Mouse (Mus musculus) lung, embryonic 16.5 days (tissue): Measurements from ENCODE around the gene C130074G19Rik. TPM values are rescaled to one million over a fixed set of nuclear protein-coding genes. Genes with fewer than 3 reads are reported as not detected.

Experiments used
- ATAC-seq: fragments of 200-750 bp; cut with Nextera tagmentation; 2 replicates; pipeline ENCODE4 v1.8.0; 2017; ENCODE audit warnings: low read depth, mild to moderate bottlenecking, moderate library complexity
- H3K27ac ChIP-seq: fragments of 300-500 bp; sonication (generic); 2 replicates; pipeline ENCODE4 v1.5.1; 2014; ENCODE audit warnings: mild to moderate bottlenecking, control low read depth, low read length
- H3K27me3 ChIP-seq: fragments of 300-500 bp; sonication (generic); 2 replicates; pipeline ENCODE4 v1.6.1; 2014; ENCODE audit warnings: low read depth, low read length, mixed read lengths; ENCODE audit not compliant: control insufficient read depth, insufficient read depth
- H3K36me3 ChIP-seq: fragments of 300-500 bp; sonication (generic); 2 replicates; pipeline ENCODE4 v1.6.1; 2014; ENCODE audit warnings: low read length; ENCODE audit not compliant: control insufficient read depth, insufficient read depth
- H3K4me1 ChIP-seq: fragments of 300-500 bp; sonication (generic); replicated peaks from 2 replicates; pipeline ENCODE4 v1.6.1; 2014; ENCODE audit warnings: low read length, mixed read lengths; ENCODE audit not compliant: control insufficient read depth, insufficient read depth
- H3K4me2 ChIP-seq: fragments of 300-500 bp; sonication (generic); 2 replicates; pipeline ENCODE4 v1.6.1; 2014; ENCODE audit warnings: low read depth, low read length, control low read depth
- H3K4me3 ChIP-seq: fragments of 300-500 bp; sonication (generic); 2 replicates; pipeline ENCODE4 v1.5.1; 2014; ENCODE audit warnings: mild to moderate bottlenecking, low read length, control low read depth
- H3K9ac ChIP-seq: fragments of 300-500 bp; sonication (generic); 2 replicates; pipeline ENCODE4 v1.6.1; 2014; ENCODE audit warnings: low read length, control low read depth
- H3K9me3 ChIP-seq: fragments of 300-500 bp; sonication (generic); 2 replicates; pipeline ENCODE4 v1.6.1; 2016; ENCODE audit warnings: low read length; ENCODE audit not compliant: control insufficient read depth
- WGBS: fragments of 180-500 bp; shearing (Covaris S2); extraction: QIAGEN DNeasy Blood & Tissue Kit; methylation state at CpG from one replicate; pipeline ENCODE4 v1.1.7; 2014; 5-methylcytosine and 5-hydroxymethylcytosine counted together
- polyA plus RNA-seq: library from polyadenylated mRNA; unstranded; fragments of >200 nt; fragmentation: Nextera tagmentation; extraction: Ambion mirVana; gene quantifications from 2 replicates; pipeline ENCODE4 v1.2.1, GENCODE M21; 2015

The C130074G19Rik gene
- polyA plus RNA-seq, 1 experiment from 2014 or later, result 2.6 TPM

DNA sequence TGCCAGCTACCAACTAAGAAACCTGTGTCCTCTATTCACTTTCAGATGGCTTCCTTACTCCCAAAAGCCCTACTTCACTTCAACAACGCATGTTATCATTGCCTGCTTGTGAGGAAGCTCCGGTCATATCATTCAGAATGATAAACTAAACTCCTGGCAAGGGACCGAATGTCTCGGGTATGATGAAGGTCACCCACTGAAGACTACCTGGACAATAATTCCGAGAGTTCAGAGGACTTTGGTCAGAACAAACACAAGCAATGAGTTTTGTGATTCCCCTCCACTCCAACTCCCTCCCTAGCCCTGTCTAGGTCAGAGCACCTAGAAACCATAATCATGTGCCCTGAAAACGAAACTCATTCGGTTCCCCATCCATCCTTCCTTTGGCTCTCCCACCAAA is 1.2 kb downstream of the C130074G19Rik start:
- no peak for ATAC-seq
- 54% methylated on average over 7 of the region's 7 CpGs for WGBS
- Histone ChIP-seq H3K4me2 (peak overlapping the region; percentile 72), H3K9me3 (no peaks in the 10 kb centered on the region), H3K27ac (no peak overlapping the region), H3K36me3 (no peaks in the 10 kb centered on the region), H3K9ac (peak overlapping the region; percentile 57), H3K4me3 (peak overlapping the region; percentile 55), H3K4me1 (peaks cover 3% of the 10 kb centered on the region; the same call in 1 of the 2 replicates), H3K27me3 (peaks cover 23% of the 10 kb centered on the region)

DNA sequence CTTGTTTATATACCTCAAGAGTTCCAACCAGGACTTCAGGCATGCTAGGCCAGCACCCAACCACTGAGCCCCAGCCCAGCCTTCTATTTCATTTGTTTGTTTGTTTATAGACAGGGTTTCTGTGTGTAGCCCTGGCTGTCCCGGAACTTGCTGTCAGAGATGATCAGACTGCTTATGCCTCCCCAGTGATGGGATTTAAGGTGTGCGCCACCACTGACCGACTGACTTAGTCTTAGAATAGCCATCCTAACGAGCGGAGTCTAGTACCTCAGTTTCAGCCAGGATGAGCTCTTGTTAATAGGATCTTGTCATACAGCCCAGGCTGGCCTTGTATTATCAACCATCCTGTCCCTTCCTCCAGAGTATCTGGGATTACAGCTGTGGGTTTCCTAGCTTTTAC is 1.8 kb downstream of the C130074G19Rik start:
- peak overlapping the region; percentile 72 for H3K4me2 ChIP-seq
- peak overlapping the region; percentile 55 for H3K4me3 ChIP-seq
- H3K9ac ChIP-seq, result no peak overlapping the region
- peaks cover 23% of the 10 kb centered on the region for H3K27me3 ChIP-seq
- ATAC-seq, result no peak
- peaks cover 3% of the 10 kb centered on the region; the same call in 1 of the 2 replicates for H3K4me1 ChIP-seq
- H3K27ac ChIP-seq, result no peak overlapping the region
- no peaks in the 10 kb centered on the region for H3K36me3 ChIP-seq
- 78% methylated on average over 5 of the region's 5 CpGs for WGBS
- no peaks in the 10 kb centered on the region for H3K9me3 ChIP-seq

DNA sequence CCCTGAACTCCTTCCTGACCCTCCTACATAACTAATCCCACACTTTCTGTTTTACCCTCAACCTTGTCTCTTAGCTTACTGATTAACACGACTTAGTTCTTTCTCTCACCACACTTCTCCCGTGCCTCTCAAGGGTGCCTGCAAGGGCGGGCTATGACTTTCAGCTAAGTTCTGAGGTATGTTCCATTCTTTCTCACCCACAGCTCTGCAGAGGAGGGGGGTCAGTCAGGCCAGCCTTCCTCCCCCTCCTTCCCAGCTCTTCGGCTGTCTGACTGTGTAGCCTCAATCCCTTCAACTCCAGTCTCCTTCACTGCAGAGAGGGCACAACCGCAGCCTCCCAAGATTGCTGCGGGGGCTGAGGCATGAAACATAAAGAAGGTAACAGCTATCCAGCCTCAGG is 4.2 kb downstream of the C130074G19Rik start:
- ATAC-seq, result no peak
- no peak overlapping the region for H3K4me3 ChIP-seq
- H3K4me1 ChIP-seq, result peaks cover 3% of the 10 kb centered on the region; the same call in 1 of the 2 replicates
- H3K9me3 ChIP-seq, result no peaks in the 10 kb centered on the region
- no peak overlapping the region for H3K4me2 ChIP-seq
- no peaks in the 10 kb centered on the region for H3K36me3 ChIP-seq
- WGBS, result 60% methylated on average over 6 of the region's 6 CpGs
- H3K27ac ChIP-seq, result no peak overlapping the region
- H3K27me3 ChIP-seq, result peaks cover 20% of the 10 kb centered on the region
- H3K9ac ChIP-seq, result no peak overlapping the region

DNA sequence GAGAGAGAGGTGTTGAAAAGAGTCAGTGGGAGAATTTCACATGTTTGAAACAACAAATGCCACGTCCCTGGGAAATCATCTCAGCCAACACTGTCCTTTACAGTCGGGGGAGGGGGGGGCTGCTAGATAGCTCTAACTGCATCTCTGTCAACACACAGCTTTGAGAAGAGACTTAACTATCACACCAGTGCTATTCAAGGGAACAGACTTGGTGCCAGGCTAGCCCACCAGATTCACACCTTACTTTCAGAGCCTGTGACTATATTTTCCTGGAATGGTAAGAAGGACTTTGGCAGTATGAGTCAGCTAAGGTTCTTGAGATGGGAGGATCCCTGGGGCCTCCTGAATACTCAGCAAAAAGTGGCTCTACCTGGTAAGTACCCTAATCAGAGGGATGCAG is 5.7 kb downstream of the C130074G19Rik start:
- Histone ChIP-seq H3K27me3 (peaks cover 6% of the 10 kb centered on the region; the same call in 1 of the 2 replicates), H3K4me2 (no peak overlapping the region), H3K4me1 (no peaks in the 10 kb centered on the region; the same call in 1 of the 2 replicates), H3K36me3 (no peaks in the 10 kb centered on the region), H3K9ac (no peak overlapping the region), H3K4me3 (no peak overlapping the region), H3K9me3 (no peaks in the 10 kb centered on the region), H3K27ac (no peak overlapping the region)
- ATAC-seq, result no peak
- WGBS, result 56% methylated on average over 2 of the region's 2 CpGs

DNA sequence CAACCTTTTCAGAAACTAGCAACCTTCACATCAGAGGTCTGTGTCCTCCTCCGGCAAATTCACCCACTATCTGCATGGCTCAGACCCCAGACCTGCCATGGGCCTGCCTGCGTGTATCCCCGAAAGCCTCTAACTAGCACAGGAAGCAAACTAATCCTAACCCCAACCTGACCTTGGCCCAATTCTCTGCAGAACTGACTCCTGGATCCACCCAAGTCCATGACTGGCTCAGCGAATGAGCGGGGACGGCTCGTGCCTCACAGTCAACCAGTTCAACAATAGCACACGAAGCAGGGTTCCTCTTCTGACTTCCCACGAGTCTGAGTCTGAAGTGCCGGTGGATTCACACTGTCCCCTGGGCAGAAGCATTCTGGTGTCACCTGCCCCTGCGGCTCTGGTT is 9.1 kb downstream of the C130074G19Rik start:
- no peaks in the 10 kb centered on the region for H3K9me3 ChIP-seq

DNA sequence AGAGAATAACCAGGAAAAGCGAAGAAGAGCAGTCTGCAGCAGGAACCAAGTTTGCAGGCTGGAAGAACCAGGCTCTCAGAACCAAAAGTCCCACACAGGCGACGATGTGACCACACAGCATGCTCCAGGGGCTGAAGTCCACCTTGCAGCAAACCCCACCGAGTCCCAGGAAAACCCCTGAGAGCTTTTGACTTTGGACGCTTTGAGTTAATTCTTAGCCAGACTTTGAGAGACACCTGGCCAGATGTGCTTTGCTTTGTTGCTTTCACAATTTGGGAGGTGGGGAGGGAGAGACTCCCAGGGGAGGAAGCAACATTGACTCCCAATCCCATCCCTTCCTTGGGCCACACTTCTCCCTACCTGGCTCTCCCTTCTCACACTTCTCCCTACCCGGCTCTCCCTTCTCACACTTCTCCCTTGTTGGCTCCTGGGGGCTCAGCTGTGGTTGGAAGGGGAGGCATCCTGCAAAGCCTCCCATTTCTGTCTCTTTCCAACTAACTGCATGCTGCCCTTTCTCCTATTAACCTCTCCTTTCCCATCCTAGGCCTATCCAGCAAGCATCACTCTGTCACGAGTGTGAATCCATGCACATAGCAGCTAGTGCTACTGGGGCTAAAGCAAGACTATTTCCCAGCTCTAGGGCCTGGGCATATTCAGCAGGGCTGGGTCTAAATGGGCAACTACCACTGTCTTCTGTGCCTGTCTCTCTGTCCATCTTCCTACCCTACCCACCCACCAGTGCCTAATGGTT is 10.8 kb downstream of the C130074G19Rik start:
- H3K4me1 ChIP-seq, result peaks cover 19% of the 10 kb centered on the region
- no peaks in the 10 kb centered on the region for H3K36me3 ChIP-seq
- WGBS, result 71% methylated on average over 7 of the region's 7 CpGs
- no peak overlapping the region for H3K9ac ChIP-seq
- no peaks in the 10 kb centered on the region for H3K9me3 ChIP-seq
- no peak overlapping the region; the same call in 1 of the 2 replicates for H3K27ac ChIP-seq
- no peak overlapping the region for H3K4me2 ChIP-seq
- no peak overlapping the region for H3K4me3 ChIP-seq
- no peaks in the 10 kb centered on the region for H3K27me3 ChIP-seq
- ATAC-seq, result no peak

More for the DNA sequence above, 9.1 kb downstream of the C130074G19Rik start:
- 81% methylated on average over 11 of the region's 11 CpGs for WGBS
- H3K4me2 ChIP-seq, result no peak overlapping the region
- H3K9ac ChIP-seq, result no peak overlapping the region
- peaks cover 19% of the 10 kb centered on the region for H3K4me1 ChIP-seq
- H3K27ac ChIP-seq, result no peak overlapping the region
- no peak for ATAC-seq
- no peak overlapping the region for H3K4me3 ChIP-seq
- H3K27me3 ChIP-seq, result no peaks in the 10 kb centered on the region
- no peaks in the 10 kb centered on the region for H3K36me3 ChIP-seq

DNA sequence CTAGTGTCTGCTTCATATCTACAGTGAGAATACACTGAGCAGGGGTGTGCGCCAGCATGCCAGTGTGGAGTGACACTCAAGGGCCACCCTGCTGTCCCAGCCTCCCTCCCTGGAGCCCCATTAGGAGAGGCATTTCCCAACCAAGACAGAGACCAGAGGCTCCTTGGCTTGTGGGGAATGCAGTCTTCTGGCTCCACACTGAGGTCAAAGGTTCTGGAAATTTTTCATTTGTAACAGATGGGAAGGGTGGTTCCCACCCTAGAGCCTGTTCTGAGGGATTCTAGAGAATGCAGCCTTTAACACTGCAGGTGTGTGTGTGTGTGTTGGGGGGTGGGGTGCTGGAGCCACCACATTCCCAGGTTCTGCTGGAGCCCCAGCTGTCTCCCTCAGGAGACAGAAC is 11.5 kb downstream of the C130074G19Rik start:
- Histone ChIP-seq H3K4me3 (no peak overlapping the region), H3K9me3 (no peaks in the 10 kb centered on the region), H3K27me3 (no peaks in the 10 kb centered on the region), H3K4me1 (peaks cover 19% of the 10 kb centered on the region), H3K27ac (no peak overlapping the region), H3K9ac (no peak overlapping the region), H3K4me2 (no peak overlapping the region), H3K36me3 (no peaks in the 10 kb centered on the region)
- 79% methylated on average over 1 of the region's 1 CpGs for WGBS
- ATAC-seq, result peak; percentile 63

DNA sequence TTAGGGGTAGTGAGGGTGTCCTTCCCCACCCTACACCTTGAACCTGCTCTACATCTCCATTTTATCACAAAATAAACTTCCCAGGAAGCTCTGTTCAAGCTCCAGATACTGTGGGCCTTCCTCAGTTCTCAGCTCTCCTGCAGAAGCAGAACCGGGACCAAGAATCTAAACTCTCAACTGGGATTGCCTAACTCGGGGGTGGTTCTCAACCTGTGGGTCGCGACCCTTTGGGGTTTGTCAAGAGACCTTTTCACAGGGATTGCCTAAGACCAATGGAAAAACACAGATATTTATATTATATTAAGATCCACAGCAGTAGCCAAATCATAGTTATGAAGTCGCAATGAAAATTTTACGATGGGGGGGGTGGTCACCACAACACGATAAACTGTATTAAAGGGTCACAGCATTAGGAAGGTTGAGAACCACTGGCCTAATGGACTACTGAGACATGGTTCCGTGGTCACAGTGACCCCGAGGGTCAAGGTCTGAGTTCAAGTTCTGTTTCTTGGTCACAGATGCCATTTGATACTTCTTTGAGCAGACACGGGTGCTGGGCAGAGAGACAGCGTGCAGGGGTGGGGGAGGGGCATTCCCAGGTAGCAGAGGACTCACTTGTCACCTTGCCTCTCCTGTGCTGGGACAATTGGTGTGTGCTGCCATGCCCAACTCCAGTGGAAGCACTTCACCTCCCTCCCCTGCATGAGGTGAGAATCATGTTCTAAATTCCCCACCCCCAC is 12.2 kb downstream of the C130074G19Rik start:
- H3K4me2 ChIP-seq, result no peak overlapping the region
- H3K27me3 ChIP-seq, result no peaks in the 10 kb centered on the region
- peaks cover 19% of the 10 kb centered on the region for H3K4me1 ChIP-seq
- H3K9ac ChIP-seq, result no peak overlapping the region
- WGBS, result 72% methylated on average over 11 of the region's 11 CpGs
- no peaks in the 10 kb centered on the region for H3K9me3 ChIP-seq
- no peak for ATAC-seq
- no peaks in the 10 kb centered on the region for H3K36me3 ChIP-seq
- peak overlapping the region; percentile 56 for H3K27ac ChIP-seq
- no peak overlapping the region for H3K4me3 ChIP-seq

DNA sequence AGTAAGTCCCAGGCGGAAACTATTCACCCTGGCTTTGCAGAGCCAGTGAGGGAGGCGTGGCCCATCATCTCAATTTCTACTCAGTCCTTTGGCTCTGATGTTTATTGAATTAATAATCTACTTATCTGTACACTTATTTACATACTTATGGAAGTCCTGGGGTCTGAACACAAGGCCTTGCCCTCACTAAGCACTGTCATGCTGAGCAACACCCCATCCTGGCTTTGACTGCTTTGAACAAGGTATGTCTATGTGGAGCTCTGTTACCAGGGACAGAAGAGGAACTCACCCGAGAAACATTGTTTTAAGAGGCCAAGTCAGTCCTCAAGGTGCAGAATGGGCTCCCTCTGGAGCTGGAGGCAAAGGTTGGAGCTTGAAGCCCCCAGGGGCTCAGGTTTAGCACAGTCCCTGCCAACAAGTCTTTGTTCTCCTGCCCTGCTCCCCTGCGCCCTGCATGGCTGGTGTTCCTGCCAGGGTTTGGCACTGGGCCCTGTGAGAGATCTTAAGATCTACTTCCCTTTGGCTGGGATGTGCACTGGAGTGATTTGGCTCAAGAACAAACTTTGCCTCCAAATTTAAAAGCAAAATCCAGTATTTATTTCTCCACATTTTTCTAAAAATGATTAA is 13.0 kb downstream of the C130074G19Rik start:
- no peak overlapping the region for H3K9ac ChIP-seq
- peak overlapping the region; percentile 56 for H3K27ac ChIP-seq
- no peak overlapping the region for H3K4me2 ChIP-seq
- peaks cover 19% of the 10 kb centered on the region for H3K4me1 ChIP-seq
- no peak overlapping the region for H3K4me3 ChIP-seq
- H3K27me3 ChIP-seq, result no peaks in the 10 kb centered on the region
- H3K9me3 ChIP-seq, result no peaks in the 10 kb centered on the region
- 0 out of 2 replicates have a peak, but pooled peaks have one; percentile 64 for ATAC-seq
- no peaks in the 10 kb centered on the region for H3K36me3 ChIP-seq
- WGBS, result 53% methylated on average over 4 of the region's 4 CpGs
